Mouse (Mus musculus): Measurements from ENCODE around the gene Capn10. TPM values are rescaled to one million over a fixed set of nuclear protein-coding genes. Genes with fewer than 3 reads are reported as not detected.
A peak's percentile ranks its signal among the peaks of the same experiment; 100 is the strongest.
"Not testable (repeated sequence)": the region's sequence is repeated elsewhere in the genome, so short reads cannot be mapped to it uniquely, and the experiment has no call there.

Capn10 gene
- polyA plus RNA-seq, 1 experiment = 15.5 TPM

DNA sequence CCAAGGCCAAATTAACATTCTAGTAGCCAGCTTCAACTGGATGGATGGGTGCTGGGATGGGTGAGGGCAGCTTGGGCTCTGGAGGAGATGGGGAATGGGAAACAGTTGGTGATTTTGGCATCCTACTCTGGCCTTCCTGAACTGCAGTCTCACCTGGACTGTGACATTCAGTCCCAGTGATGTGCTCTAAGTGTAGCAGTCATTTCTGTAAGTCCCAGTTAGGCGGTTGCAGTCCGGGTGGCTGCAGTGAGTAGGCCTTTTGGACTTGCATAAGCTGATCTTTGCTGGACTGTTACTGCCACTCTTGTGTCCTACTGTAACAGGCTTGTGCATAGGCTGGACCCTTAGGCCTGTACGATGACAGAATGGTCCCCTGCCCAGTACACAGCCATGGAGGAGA is 13.8 kb downstream of the Capn10 start:
- 86% methylated on average over 3 of the region's 3 CpGs for WGBS
- no peak overlapping the region for H3K27ac ChIP-seq (ENCODE audit: control insufficient read depth, insufficient read depth, low read depth, low read length, poor library complexity)
- no peaks in the 10 kb centered on the region for H3K4me1 ChIP-seq (ENCODE audit: control insufficient read depth, insufficient read depth, low read length)
- TF ChIP-seq CTCF (IDR thresholded peaks at IDR 0.05; ENCODE audit: control insufficient read depth, insufficient read depth, low read length) (no peak), POLR2A (IDR thresholded peaks at IDR 0.05; ENCODE audit: borderline replicate concordance, control insufficient read depth, low read depth, low read length) (no peak)
- no peak overlapping the region for H3K4me3 ChIP-seq (replicated peaks; ENCODE audit: control insufficient read depth, low read depth, low read length)

DNA sequence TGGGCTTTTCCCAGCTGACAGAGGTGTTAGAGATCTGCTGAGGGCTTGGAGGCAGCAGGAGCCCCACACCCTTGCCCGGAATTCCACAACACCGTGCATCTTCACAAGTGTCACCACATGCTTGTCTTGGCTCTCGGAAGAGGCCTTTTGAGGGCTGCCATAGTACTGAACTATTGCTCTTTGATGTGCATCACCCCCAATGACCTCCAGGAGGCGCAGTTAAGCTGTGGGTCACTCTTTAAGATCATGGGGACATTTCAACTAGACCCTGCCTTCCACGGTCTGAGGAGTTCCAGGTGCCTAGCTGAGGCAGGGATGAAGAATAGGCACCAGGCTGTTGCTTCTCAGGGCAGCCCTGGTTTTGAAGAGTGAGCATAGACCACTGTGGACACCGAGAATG is 15.2 kb downstream of the Capn10 start:
- Histone ChIP-seq H3K27ac (ENCODE audit: control insufficient read depth, insufficient read depth, low read depth, low read length, poor library complexity) (no peak overlapping the region), H3K4me3 (replicated peaks; ENCODE audit: control insufficient read depth, low read depth, low read length) (no peak overlapping the region), H3K4me1 (ENCODE audit: control insufficient read depth, insufficient read depth, low read length) (no peaks in the 10 kb centered on the region)
- TF ChIP-seq CTCF (IDR thresholded peaks at IDR 0.05; ENCODE audit: control insufficient read depth, insufficient read depth, low read length) (peak; percentile 38; the same call in 1 of the 2 replicates), POLR2A (IDR thresholded peaks at IDR 0.05; ENCODE audit: borderline replicate concordance, control insufficient read depth, low read depth, low read length) (no peak)
- WGBS = 63% methylated on average over 6 of the region's 6 CpGs

- WGBS = 72% methylated on average over 5 of the region's 5 CpGs
- no peak for TF ChIP-seq POLR2A (IDR thresholded peaks at IDR 0.05; ENCODE audit: borderline replicate concordance, control insufficient read depth, low read depth, low read length)
- no peak for TF ChIP-seq CTCF (IDR thresholded peaks at IDR 0.05; ENCODE audit: control insufficient read depth, insufficient read depth, low read length)
- Histone ChIP-seq H3K4me1 (ENCODE audit: control insufficient read depth, insufficient read depth, low read length) (no peaks in the 10 kb centered on the region), H3K27ac (ENCODE audit: control insufficient read depth, insufficient read depth, low read depth, low read length, poor library complexity) (no peak within 1 kb of the TSS), H3K4me3 (replicated peaks; ENCODE audit: control insufficient read depth, low read depth, low read length) (no peak within 1 kb of the TSS)
Measured at GRCm38 (mm10) chr1:92950607-92951006, 16.4 kb downstream of the Capn10 start, which contains the start of gene Gpr35. Gene Gpr35, plus strand, starts transcription at chr1:92950865.

GRCm38 (mm10) chr1:92953641-92954040 is 19.5 kb downstream of the Capn10 start:
- H3K4me3 ChIP-seq (replicated peaks; ENCODE audit: control insufficient read depth, low read depth, low read length) = no peak overlapping the region
- TF ChIP-seq CTCF (IDR thresholded peaks at IDR 0.05; ENCODE audit: control insufficient read depth, insufficient read depth, low read length) = no peak
- TF ChIP-seq POLR2A (IDR thresholded peaks at IDR 0.05; ENCODE audit: borderline replicate concordance, control insufficient read depth, low read depth, low read length) = no peak
- no peak overlapping the region for H3K27ac ChIP-seq (ENCODE audit: control insufficient read depth, insufficient read depth, low read depth, low read length, poor library complexity)
- 74% methylated on average over 2 of the region's 2 CpGs for WGBS
- H3K4me1 ChIP-seq (ENCODE audit: control insufficient read depth, insufficient read depth, low read length) = no peaks in the 10 kb centered on the region; the same call in 1 of the 2 replicates

DNA sequence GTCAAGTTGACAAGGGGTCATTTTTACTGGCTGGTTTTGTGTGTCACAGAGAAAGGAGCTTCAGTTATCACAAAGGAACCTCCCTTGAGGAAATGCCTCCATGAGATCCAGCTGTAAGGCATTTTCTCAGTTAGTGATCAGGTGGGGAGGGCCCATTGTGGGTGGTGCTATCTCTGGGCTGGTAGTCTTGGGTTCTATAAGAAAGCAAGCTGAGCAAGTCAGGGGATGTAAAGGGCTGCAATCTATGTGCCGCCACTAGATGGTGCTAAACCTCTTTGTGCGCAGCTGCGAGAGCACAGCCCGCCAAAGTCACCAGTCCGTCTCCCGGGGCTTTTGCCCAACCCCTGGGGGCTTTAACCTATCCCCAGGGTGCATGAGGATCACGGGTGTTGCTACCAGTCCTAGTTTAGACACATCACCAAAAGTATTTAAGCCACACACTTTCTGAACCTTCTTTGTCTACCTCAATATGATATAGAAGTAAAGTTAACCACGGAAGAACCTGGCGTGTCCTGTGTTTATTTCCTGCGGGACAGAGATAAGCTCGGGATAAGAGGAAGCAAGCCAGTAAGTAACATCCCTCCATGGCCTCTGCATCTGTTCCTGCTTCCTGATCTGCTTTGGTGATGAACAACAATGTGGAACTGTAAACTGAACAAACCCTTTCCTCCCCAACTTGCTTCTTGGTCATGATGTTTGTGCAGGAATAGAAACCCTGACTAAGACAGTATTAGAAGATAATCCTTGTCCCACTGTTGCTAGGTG is 22.6 kb downstream of the Capn10 start:
- H3K27ac ChIP-seq (ENCODE audit: control insufficient read depth, insufficient read depth, low read depth, low read length, poor library complexity); H3K4me1 ChIP-seq (ENCODE audit: control insufficient read depth, insufficient read depth, low read length); H3K4me3 ChIP-seq (replicated peaks; ENCODE audit: control insufficient read depth, low read depth, low read length): not testable (repeated sequence)
- TF ChIP-seq CTCF (IDR thresholded peaks at IDR 0.05; ENCODE audit: control insufficient read depth, insufficient read depth, low read length) = peak; percentile 28; the same call in 1 of the 2 replicates
- 2% methylated on average over 11 of the region's 11 CpGs for WGBS

DNA sequence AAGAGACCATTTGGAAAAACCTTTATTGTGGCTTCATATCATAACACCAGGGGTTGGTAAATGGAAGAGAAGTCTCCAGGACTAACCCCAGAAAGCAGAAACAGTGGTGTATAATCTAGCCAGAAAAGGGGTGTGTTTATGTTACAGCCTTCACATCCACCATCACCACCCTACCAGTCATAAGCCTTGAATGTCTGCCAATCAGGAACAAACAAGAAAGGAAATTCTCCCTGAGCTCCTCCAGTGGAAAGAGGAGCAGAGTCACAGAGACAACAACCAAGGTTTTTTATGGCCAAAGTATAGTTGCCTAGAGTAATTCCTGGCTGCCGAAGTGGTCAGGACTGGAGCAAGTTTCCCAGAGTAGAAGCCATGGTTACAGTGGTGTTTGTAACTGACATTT is 24.8 kb downstream of the Capn10 start:
- H3K4me1 ChIP-seq (ENCODE audit: control insufficient read depth, insufficient read depth, low read length) = no peaks in the 10 kb centered on the region; the same call in 1 of the 2 replicates
- no peak for TF ChIP-seq POLR2A (IDR thresholded peaks at IDR 0.05; ENCODE audit: borderline replicate concordance, control insufficient read depth, low read depth, low read length)
- no peak for TF ChIP-seq CTCF (IDR thresholded peaks at IDR 0.05; ENCODE audit: control insufficient read depth, insufficient read depth, low read length)
- no peak overlapping the region for H3K27ac ChIP-seq (ENCODE audit: control insufficient read depth, insufficient read depth, low read depth, low read length, poor library complexity)
- H3K4me3 ChIP-seq (replicated peaks; ENCODE audit: control insufficient read depth, low read depth, low read length) = no peak overlapping the region
- 81% methylated on average over 1 of the region's 1 CpGs for WGBS

- not testable (repeated sequence) for H3K4me3 ChIP-seq (replicated peaks; ENCODE audit: control insufficient read depth, low read depth, low read length); H3K4me1 ChIP-seq (ENCODE audit: control insufficient read depth, insufficient read depth, low read length); H3K27ac ChIP-seq (ENCODE audit: control insufficient read depth, insufficient read depth, low read depth, low read length, poor library complexity)
- 79% methylated on average over 6 of the region's 6 CpGs for WGBS
Measured at GRCm38 (mm10) chr1:92970791-92971190, 36.6 kb downstream of the Capn10 start.

GRCm38 (mm10) chr1:92971879-92972795 is 38.0 kb downstream of the Capn10 start:
- 35% methylated on average over 7 of the region's 7 CpGs for WGBS
- TF ChIP-seq CTCF (IDR thresholded peaks at IDR 0.05; ENCODE audit: control insufficient read depth, insufficient read depth, low read length) (no peak), POLR2A (IDR thresholded peaks at IDR 0.05; ENCODE audit: borderline replicate concordance, control insufficient read depth, low read depth, low read length) (no peak)
- no peak overlapping the region for H3K4me3 ChIP-seq (replicated peaks; ENCODE audit: control insufficient read depth, low read depth, low read length)
- no peaks in the 10 kb centered on the region; the same call in 1 of the 2 replicates for H3K4me1 ChIP-seq (ENCODE audit: control insufficient read depth, insufficient read depth, low read length)
- peak overlapping the region; percentile 65; the same call in 1 of the 2 replicates for H3K27ac ChIP-seq (ENCODE audit: control insufficient read depth, insufficient read depth, low read depth, low read length, poor library complexity)

All from bone marrow, adult 2 months (tissue).